Mouse (Mus musculus): Measurements from ENCODE around the gene Atp6v1a. TPM values are rescaled to one million over a fixed set of nuclear protein-coding genes. Genes with fewer than 3 reads are reported as not detected.

Gene Atp6v1a
- total RNA-seq, 2 experiments from 2014 or later: 91.4 to 92.3 TPM

GRCm38 (mm10) chr16:44061341-44061740 is 78.2 kb downstream of the Atp6v1a start:
- DNase-seq: no peak

GRCm38 (mm10) chr16:44060604-44061286 is 78.8 kb downstream of the Atp6v1a start:
- DNase-seq: no peak

GRCm38 (mm10) chr16:44058745-44059144 is 80.8 kb downstream of the Atp6v1a start:
- DNase-seq: peak; percentile 80

- DNase-seq: no peak
Observed at GRCm38 (mm10) chr16:44055766-44056165, 83.7 kb downstream of the Atp6v1a start.

DNA sequence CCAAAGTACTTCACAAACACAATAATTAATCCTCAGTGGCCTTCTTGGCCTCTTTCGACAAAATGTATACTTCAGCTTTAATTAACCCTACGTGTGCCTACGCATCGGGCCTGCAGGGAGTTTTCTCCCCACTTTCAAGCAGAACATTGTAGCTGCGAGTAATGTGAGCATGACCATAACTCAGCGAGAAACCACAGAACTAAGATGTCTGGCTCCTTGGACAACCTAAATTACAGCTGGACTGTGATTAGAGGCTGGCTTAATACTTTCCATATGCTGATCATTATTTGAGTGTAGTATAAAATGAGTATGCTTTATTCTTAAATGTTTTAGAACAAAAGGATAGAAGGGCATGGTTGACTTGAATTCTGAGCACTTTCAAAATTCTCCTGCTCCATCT is 86.2 kb downstream of the Atp6v1a start:
- DNase-seq: no peak

- DNase-seq: no peak
Observed at GRCm38 (mm10) chr16:44052390-44052789, 87.1 kb downstream of the Atp6v1a start.

DNA sequence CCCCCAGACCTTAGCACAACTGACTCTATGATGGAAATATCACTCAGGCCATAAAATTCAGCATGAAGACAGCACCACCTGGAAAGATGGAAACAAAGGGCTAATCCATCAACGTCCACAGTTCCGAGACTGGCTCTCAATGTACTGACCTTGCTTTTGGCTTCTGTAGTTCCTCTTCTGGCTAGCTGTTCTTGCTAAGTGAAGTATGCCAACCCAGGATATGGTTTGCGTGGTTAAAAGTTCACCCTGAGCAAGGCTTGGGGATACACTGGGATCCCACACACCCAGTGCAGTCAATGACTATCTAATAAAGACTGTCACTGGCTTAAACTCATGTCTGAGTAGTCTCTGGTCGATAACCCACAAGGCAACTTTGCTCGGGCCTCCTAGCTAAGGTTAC is 89.4 kb downstream of the Atp6v1a start:
- no peak for DNase-seq

GRCm38 (mm10) chr16:44039112-44039511 is 100.4 kb downstream of the Atp6v1a start:
- DNase-seq: no peak

Other genes starting within 250 kb of the Atp6v1a start
- gene Ccdc191, start 249.9 kb downstream of the Atp6v1a start, total RNA-seq (2021): 1 to 10 TPM; 4.5 to 7.2 TPM
- 10 to 100 TPM; 26.8 to 34.0 TPM for gene Qtrt2, start 212.9 kb downstream of the Atp6v1a start, total RNA-seq (2021)
- 1 to 10 TPM; 1.5 to 2.2 TPM for gene Zdhhc23, start 159.9 kb downstream of the Atp6v1a start, total RNA-seq (2021)
- gene Gramd1c, start 76.4 kb downstream of the Atp6v1a start, total RNA-seq (2021): 1 to 10 TPM; 4.5 to 5.3 TPM
- gene Naa50, start 125 bp upstream of the Atp6v1a start, total RNA-seq (2021): 10 to 100 TPM; 82.8 to 85.7 TPM
- 10 to 100 TPM; 19.7 to 24.1 TPM for gene Usf3, start 33.5 kb upstream of the Atp6v1a start, total RNA-seq (2021)
- 1 to 10 TPM; 7.5 to 8.2 TPM for gene Sidt1, start 193.5 kb upstream of the Atp6v1a start, total RNA-seq (2021)
- gene Spice1, start 207.4 kb upstream of the Atp6v1a start, total RNA-seq (2021): 10 to 100 TPM; 15.3 to 20.1 TPM